Mouse (Mus musculus) fibroblast of lung, adult 2 months (primary cell): ENCODE measurements around the gene Vmn1r169.
"Not testable (repeated sequence)": the region's sequence is repeated elsewhere in the genome, so short reads cannot be mapped to it uniquely, and the experiment has no call there.

Experiments
- DNase-seq: peaks from one replicate; pipeline ENCODE4 v3.0.0-alpha.2; 2011; ENCODE audit warnings: low read depth

Gene Vmn1r169

GRCm38 (mm10) chr7:23575226-23575625 lies at the start of gene Vmn1r169:
TSS of gene Vmn1r169 (plus strand) at chr7:23575526.
- DNase-seq = not testable (repeated sequence)

GRCm38 (mm10) chr7:23539432-23539831 lies 35.9 kb upstream of the Vmn1r169 start, which contains the start of gene Vmn1r168:
TSS of gene Vmn1r168 (plus strand) at chr7:23539732.
- DNase-seq = not testable (repeated sequence)

- DNase-seq = not testable (repeated sequence)
Observed at GRCm38 (mm10) chr7:23605875-23606274, 30.5 kb downstream of the Vmn1r169 start, which contains the start of gene Vmn1r170. TSS of gene Vmn1r170 (plus strand) at chr7:23606175.
